Comparison of ENCODE assay signal across 8 mouse cellular contexts in the genomic region with DNA sequence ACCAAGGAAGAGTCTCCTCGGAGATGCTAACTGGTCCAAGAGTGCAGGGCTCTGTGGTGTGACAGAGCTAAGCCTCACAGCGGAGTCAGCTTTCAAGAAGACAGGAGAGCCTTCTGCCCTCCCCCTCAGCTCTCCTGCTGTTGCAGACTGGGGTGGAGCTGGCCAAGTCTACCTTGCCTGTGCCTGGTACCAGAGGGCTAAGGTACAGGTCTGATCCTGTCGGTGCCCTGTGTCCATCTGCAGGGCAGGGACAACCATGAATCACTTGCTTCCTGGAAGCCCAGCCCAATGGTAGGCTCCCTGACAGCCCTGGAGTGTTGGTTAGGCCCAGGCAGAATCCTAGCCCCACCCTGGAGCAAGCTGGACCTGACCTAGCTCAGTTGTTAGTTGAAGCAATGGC. TPM values are rescaled to one million over a fixed set of nuclear protein-coding genes. Genes with fewer than 3 reads are reported as not detected.
A peak's percentile ranks its signal among the peaks of the same experiment; 100 is the strongest.
DNase-seq lines count a peak whose midpoint lies in the region; ATAC-seq and TF ChIP-seq lines count a peak whose summit lies in the region.

No protein-coding gene starts in this region.

- H3K27me3 ChIP-seq in forebrain, embryonic 13.5 days = no peaks in the 10 kb centered on the region
- peaks cover 9% of the 10 kb centered on the region; the same call in 1 of the 2 replicates for H3K27me3 ChIP-seq in forebrain, embryonic 12.5 days
- H3K27me3 ChIP-seq in limb, embryonic 13.5 days = no peaks in the 10 kb centered on the region
- H3K27me3 ChIP-seq in limb, embryonic 10.5 days (ENCODE audit: low read depth, poor library complexity, severe bottlenecking) = peaks cover 12% of the 10 kb centered on the region
- no peaks in the 10 kb centered on the region for H3K27me3 ChIP-seq in liver, postnatal 0 days (ENCODE audit: insufficient read depth, low read length)

- no peaks in the 10 kb centered on the region for H3K9me3 ChIP-seq in forebrain, embryonic 13.5 days (replicated peaks)
- no peaks in the 10 kb centered on the region for H3K9me3 ChIP-seq in forebrain, embryonic 12.5 days
- H3K9me3 ChIP-seq in limb, embryonic 13.5 days = no peaks in the 10 kb centered on the region
- no peaks in the 10 kb centered on the region for H3K9me3 ChIP-seq in limb, embryonic 10.5 days (replicated peaks)
- H3K9me3 ChIP-seq in liver, postnatal 0 days (ENCODE audit: low read length) = no peaks in the 10 kb centered on the region

- DNase-seq in limb, embryonic 10.5 days (ENCODE audit: low spot score) = no peak
- DNase-seq in liver, postnatal 0 days = no peak
- no peak for DNase-seq in embryo, embryonic 9.5 days (ENCODE audit: extremely low spot score)
- no peak for DNase-seq in spleen, postnatal 10 days (ENCODE audit: low spot score in 2 of 2)

- peak overlapping the region; percentile 79; the same call in 1 of the 2 replicates for H3K4me2 ChIP-seq in forebrain, embryonic 13.5 days
- H3K4me2 ChIP-seq in forebrain, embryonic 12.5 days = no peak overlapping the region
- peak overlapping the region; percentile 90 for H3K4me2 ChIP-seq in limb, embryonic 13.5 days (replicated peaks)
- H3K4me2 ChIP-seq in liver, postnatal 0 days (ENCODE audit: low read depth, low read length) = peak overlapping the region; percentile 75

- H3K27ac ChIP-seq in forebrain, embryonic 13.5 days = no peak overlapping the region
- no peak overlapping the region for H3K27ac ChIP-seq in forebrain, embryonic 12.5 days
- H3K27ac ChIP-seq in limb, embryonic 13.5 days = no peak overlapping the region
- no peak overlapping the region for H3K27ac ChIP-seq in limb, embryonic 10.5 days
- peak overlapping the region; percentile 91 for H3K27ac ChIP-seq in brown adipose tissue, adult 24 weeks (replicated peaks; ENCODE audit: low read depth, low read length)
- no peak overlapping the region for H3K27ac ChIP-seq in liver, postnatal 0 days (ENCODE audit: low read depth)

- no peak overlapping the region for H3K9ac ChIP-seq in forebrain, embryonic 13.5 days
- no peak overlapping the region for H3K9ac ChIP-seq in forebrain, embryonic 12.5 days
- H3K9ac ChIP-seq in limb, embryonic 13.5 days = no peak overlapping the region
- no peak overlapping the region for H3K9ac ChIP-seq in liver, postnatal 0 days (replicated peaks)

- WGBS in forebrain, embryonic 13.5 days = 50% methylated on average over 3 of the region's 3 CpGs
- WGBS in forebrain, embryonic 12.5 days = 58% methylated on average over 3 of the region's 3 CpGs
- WGBS in limb, embryonic 13.5 days = 55% methylated on average over 3 of the region's 3 CpGs
- WGBS in limb, embryonic 10.5 days = 36% methylated on average over 3 of the region's 3 CpGs
- WGBS in liver, postnatal 0 days (ENCODE audit: insufficient replicate concordance) = 63% methylated on average over 3 of the region's 3 CpGs

- TF ChIP-seq EP300 in liver, postnatal 0 days (IDR thresholded peaks at IDR 0.05; ENCODE audit: low read depth) = no peak

- H3K4me1 ChIP-seq in forebrain, embryonic 13.5 days = peaks cover 53% of the 10 kb centered on the region
- H3K4me1 ChIP-seq in forebrain, embryonic 12.5 days = peaks cover 51% of the 10 kb centered on the region
- peaks cover 44% of the 10 kb centered on the region for H3K4me1 ChIP-seq in limb, embryonic 13.5 days
- peaks cover 53% of the 10 kb centered on the region for H3K4me1 ChIP-seq in limb, embryonic 10.5 days
- peaks cover 33% of the 10 kb centered on the region for H3K4me1 ChIP-seq in brown adipose tissue, adult 24 weeks (ENCODE audit: control insufficient read depth, insufficient read depth, insufficient read length, low read length)
- H3K4me1 ChIP-seq in liver, postnatal 0 days (ENCODE audit: insufficient read depth) = peaks cover 34% of the 10 kb centered on the region

- H3K36me3 ChIP-seq in forebrain, embryonic 13.5 days (ENCODE audit: poor library complexity, severe bottlenecking) = no peaks in the 10 kb centered on the region
- no peaks in the 10 kb centered on the region for H3K36me3 ChIP-seq in forebrain, embryonic 12.5 days (replicated peaks)
- no peaks in the 10 kb centered on the region for H3K36me3 ChIP-seq in limb, embryonic 13.5 days
- no peaks in the 10 kb centered on the region for H3K36me3 ChIP-seq in limb, embryonic 10.5 days
- no peaks in the 10 kb centered on the region for H3K36me3 ChIP-seq in liver, postnatal 0 days (replicated peaks; ENCODE audit: insufficient read depth, low read length)

- no peak overlapping the region for H3K4me3 ChIP-seq in forebrain, embryonic 13.5 days
- no peak overlapping the region for H3K4me3 ChIP-seq in forebrain, embryonic 12.5 days (replicated peaks)
- H3K4me3 ChIP-seq in limb, embryonic 13.5 days = no peak overlapping the region
- no peak overlapping the region for H3K4me3 ChIP-seq in limb, embryonic 10.5 days
- peak overlapping the region; percentile 90 for H3K4me3 ChIP-seq in brown adipose tissue, adult 24 weeks (ENCODE audit: insufficient read depth, low read depth, low read length)
- H3K4me3 ChIP-seq in liver, postnatal 0 days (ENCODE audit: low read depth, low read length) = no peak overlapping the region

- TF ChIP-seq CTCF in liver, postnatal 0 days (IDR thresholded peaks at IDR 0.05; ENCODE audit: low read depth) = no peak

- no peak for ATAC-seq in forebrain, embryonic 13.5 days
- no peak for ATAC-seq in forebrain, embryonic 12.5 days (ENCODE audit: low FRiP score)
- no peak for ATAC-seq in limb, embryonic 13.5 days (ENCODE audit: low FRiP score, low read depth)
- no peak for ATAC-seq in liver, postnatal 0 days

RNA-seq across cellular contexts. Expression of a gene that starts 0.7 kb away (rescaled TPM):
- polyA plus RNA-seq in forebrain, embryonic 13.5 days (2015; fragmentation: Nextera tagmentation; extraction: Ambion mirVana) = 19.0 and 20.0 TPM in 2 replicates
- 24.1 and 24.9 TPM in 2 replicates for polyA plus RNA-seq in forebrain, embryonic 12.5 days (2016; fragmentation: Nextera tagmentation; extraction: Ambion mirVana)
- 17.4 and 18.6 TPM in 2 replicates for polyA plus RNA-seq in limb, embryonic 13.5 days (2015; fragmentation: Nextera tagmentation; extraction: Ambion mirVana)
- polyA plus RNA-seq in limb, embryonic 10.5 days (2016; fragmentation: Nextera tagmentation; extraction: Ambion mirVana) = 10.5 and 13.8 TPM in 2 replicates
- 4.5 and 5.0 TPM in 2 replicates for polyA plus RNA-seq in brown adipose tissue, adult 24 weeks (2012; ENCODE audit: insufficient read depth, insufficient read length, missing spikeins)
- 5.5 and 6.1 TPM in 2 replicates for polyA plus RNA-seq in liver, postnatal 0 days (2015; fragmentation: Nextera tagmentation; extraction: Ambion mirVana)

RNA-seq across cellular contexts. Expression of a gene that starts 27.6 kb away (rescaled TPM):
- 10.1 and 10.7 TPM in 2 replicates for polyA plus RNA-seq in forebrain, embryonic 13.5 days (2015; fragmentation: Nextera tagmentation; extraction: Ambion mirVana)
- 9.1 and 9.4 TPM in 2 replicates for polyA plus RNA-seq in forebrain, embryonic 12.5 days (2016; fragmentation: Nextera tagmentation; extraction: Ambion mirVana)
- polyA plus RNA-seq in limb, embryonic 13.5 days (2015; fragmentation: Nextera tagmentation; extraction: Ambion mirVana) = 12.5 and 13.5 TPM in 2 replicates
- 11.2 and 12.0 TPM in 2 replicates for polyA plus RNA-seq in limb, embryonic 10.5 days (2016; fragmentation: Nextera tagmentation; extraction: Ambion mirVana)
- polyA plus RNA-seq in brown adipose tissue, adult 24 weeks (2012; ENCODE audit: insufficient read depth, insufficient read length, missing spikeins) = 12.5 and 15.2 TPM in 2 replicates
- 6.0 and 6.4 TPM in 2 replicates for polyA plus RNA-seq in liver, postnatal 0 days (2015; fragmentation: Nextera tagmentation; extraction: Ambion mirVana)
